Mouse (Mus musculus) kidney, embryonic 14.5 days (tissue): Measurements from ENCODE around the gene Apol9a. TPM values are rescaled to one million over a fixed set of nuclear protein-coding genes. Genes with fewer than 3 reads are reported as not detected.

Experiments used
- ATAC-seq: fragments of 200-750 bp; cut with Nextera tagmentation; 2 replicates; pipeline ENCODE4 v1.8.0; 2017; ENCODE audit warnings: moderate number of reproducible peaks, mild to moderate bottlenecking, moderate TSS enrichment, moderate library complexity; ENCODE audit not compliant: low FRiP score, low TSS enrichment
- H3K27ac ChIP-seq: fragments of 300-500 bp; sonication (generic); 2 replicates; pipeline ENCODE4 v1.5.1; 2014; ENCODE audit warnings: low read depth, mild to moderate bottlenecking, low read length, moderate library complexity, mixed read lengths
- H3K27me3 ChIP-seq: fragments of 300-500 bp; sonication (generic); 2 replicates; pipeline ENCODE4 v1.6.1; 2014; ENCODE audit warnings: mild to moderate bottlenecking, low read length; ENCODE audit not compliant: control insufficient read depth, insufficient read depth
- H3K36me3 ChIP-seq: fragments of 300-500 bp; sonication (generic); 2 replicates; pipeline ENCODE4 v1.6.1; 2014; ENCODE audit warnings: low read length, mixed read lengths; ENCODE audit not compliant: control insufficient read depth, insufficient read depth
- H3K4me1 ChIP-seq: fragments of 300-500 bp; sonication (generic); 2 replicates; pipeline ENCODE4 v1.6.1; 2014; ENCODE audit warnings: low read length, mixed read lengths; ENCODE audit not compliant: control insufficient read depth, insufficient read depth
- H3K4me2 ChIP-seq: fragments of 300-500 bp; sonication (generic); replicated peaks from 2 replicates; pipeline ENCODE4 v1.6.1; 2014; ENCODE audit warnings: low read depth, mild to moderate bottlenecking, low read length
- H3K4me3 ChIP-seq: fragments of 300-500 bp; sonication (generic); 2 replicates; pipeline ENCODE4 v1.5.1; 2014; ENCODE audit warnings: mild to moderate bottlenecking, low read length
- H3K9ac ChIP-seq: fragments of 300-500 bp; sonication (generic); 2 replicates; pipeline ENCODE4 v1.6.1; 2014; ENCODE audit warnings: low read depth, mild to moderate bottlenecking, low read length, moderate library complexity
- H3K9me3 ChIP-seq: fragments of 300-500 bp; sonication (generic); 2 replicates; pipeline ENCODE4 v1.6.1; 2016; ENCODE audit warnings: low read length; ENCODE audit not compliant: control insufficient read depth
- WGBS: fragments of 180-500 bp; shearing (Covaris S2); extraction: QIAGEN DNeasy Blood & Tissue Kit; methylation state at CpG from one replicate; pipeline ENCODE4 v1.1.7; 2014; 5-methylcytosine and 5-hydroxymethylcytosine counted together
- polyA plus RNA-seq: library from polyadenylated mRNA; unstranded; fragments of >200 nt; fragmentation: Nextera tagmentation; extraction: Ambion mirVana; gene quantifications from 2 replicates; pipeline ENCODE4 v1.2.1, GENCODE M21; 2014

Gene Apol9a
- polyA plus RNA-seq, 1 experiment from 2014 or later = not detected

DNA sequence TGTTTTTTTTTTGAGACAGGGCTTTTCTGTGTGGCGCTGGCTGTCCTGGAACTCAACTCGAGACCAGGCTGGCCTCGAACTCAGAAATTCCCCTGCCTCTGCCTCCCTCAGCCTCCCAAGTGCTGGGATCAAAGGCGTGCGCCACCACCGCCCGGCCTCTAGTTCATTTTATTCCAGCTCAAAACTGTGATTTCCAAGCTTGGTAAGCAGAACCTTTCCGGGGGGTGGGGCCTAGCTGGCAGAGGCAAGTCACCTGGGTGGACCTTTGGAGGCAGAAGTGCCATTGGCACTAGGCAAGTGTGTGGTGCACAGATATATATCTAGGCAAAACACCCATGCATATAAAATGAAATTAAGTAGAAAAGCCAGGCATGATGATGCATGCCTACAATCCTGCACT, 43.4 kb downstream of the Apol9a start:
- H3K9ac ChIP-seq = no peak overlapping the region
- no peak for ATAC-seq
- no peaks in the 10 kb centered on the region for H3K9me3 ChIP-seq
- no peak overlapping the region; the same call in 1 of the 2 replicates for H3K4me2 ChIP-seq
- no peaks in the 10 kb centered on the region for H3K36me3 ChIP-seq
- no peak overlapping the region for H3K4me3 ChIP-seq
- peaks cover 14% of the 10 kb centered on the region for H3K4me1 ChIP-seq
- H3K27ac ChIP-seq = peak overlapping the region; percentile 51; the same call in 1 of the 2 replicates
- WGBS = 43% methylated on average over 8 of the region's 8 CpGs
- H3K27me3 ChIP-seq = no peaks in the 10 kb centered on the region; the same call in 1 of the 2 replicates

- H3K27ac ChIP-seq = peak overlapping the region; percentile 95
- H3K4me3 ChIP-seq = peak overlapping the region; percentile 37
- H3K4me1 ChIP-seq = peaks cover 14% of the 10 kb centered on the region
- no peaks in the 10 kb centered on the region; the same call in 1 of the 2 replicates for H3K27me3 ChIP-seq
- under 1% methylated on average over 26 of the region's 26 CpGs for WGBS
- ATAC-seq = peak; percentile 56
- H3K9me3 ChIP-seq = no peaks in the 10 kb centered on the region
- H3K36me3 ChIP-seq = no peaks in the 10 kb centered on the region
- H3K9ac ChIP-seq = peak overlapping the region; percentile 64
- peak overlapping the region; percentile 80 for H3K4me2 ChIP-seq
These were observed 44.0 kb downstream of the Apol9a start for GRCm38 (mm10) chr15:77366706-77367484.

DNA sequence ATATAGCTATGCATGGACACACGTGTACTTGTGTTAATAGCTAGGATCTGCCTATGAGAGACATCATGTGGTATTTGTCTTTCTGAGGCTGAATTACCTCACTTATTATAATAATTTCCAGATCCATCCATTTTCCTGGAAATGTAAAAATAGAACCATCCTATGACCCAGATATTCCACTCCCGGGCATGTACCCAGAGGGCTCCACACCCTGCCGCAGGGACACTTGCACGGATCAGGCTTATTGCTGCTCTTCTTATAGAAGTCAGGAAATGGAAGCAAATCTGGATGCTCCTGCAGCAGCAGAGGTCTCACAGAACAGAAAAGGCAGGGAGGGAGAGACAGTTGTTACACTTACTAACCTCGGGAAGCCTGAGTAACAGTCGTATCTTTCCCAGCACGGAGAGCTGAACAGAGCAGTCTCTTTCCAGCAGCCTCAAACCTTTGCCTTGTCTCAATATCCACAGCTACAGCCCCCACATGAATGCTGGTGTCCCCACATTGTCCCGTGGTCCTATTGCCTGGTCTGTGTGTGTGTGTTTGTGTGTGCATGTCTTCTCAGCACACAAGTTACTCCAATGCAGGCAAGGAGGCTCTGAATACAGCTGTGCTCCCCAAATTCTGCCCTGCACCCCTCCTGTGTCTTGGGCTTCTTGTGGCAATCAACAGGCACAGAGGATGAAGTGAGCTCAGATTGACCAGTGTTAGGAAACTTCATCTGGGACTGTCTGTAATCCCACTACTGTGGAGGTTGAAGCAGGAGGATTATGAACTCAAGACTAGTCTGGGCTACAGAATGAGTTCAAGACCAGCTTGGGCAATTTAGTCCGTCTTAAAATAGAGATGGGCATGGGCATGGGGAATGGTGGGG, 45.0 kb downstream of the Apol9a start:
- H3K27ac ChIP-seq = peak overlapping the region; percentile 95
- no peaks in the 10 kb centered on the region for H3K36me3 ChIP-seq
- WGBS = 52% methylated on average over 9 of the region's 9 CpGs
- ATAC-seq = no peak
- peaks cover 14% of the 10 kb centered on the region for H3K4me1 ChIP-seq
- peak overlapping the region; percentile 64; the same call in 1 of the 2 replicates for H3K9ac ChIP-seq
- H3K27me3 ChIP-seq = no peaks in the 10 kb centered on the region; the same call in 1 of the 2 replicates
- H3K9me3 ChIP-seq = no peaks in the 10 kb centered on the region
- no peak overlapping the region for H3K4me3 ChIP-seq
- no peak overlapping the region for H3K4me2 ChIP-seq

DNA sequence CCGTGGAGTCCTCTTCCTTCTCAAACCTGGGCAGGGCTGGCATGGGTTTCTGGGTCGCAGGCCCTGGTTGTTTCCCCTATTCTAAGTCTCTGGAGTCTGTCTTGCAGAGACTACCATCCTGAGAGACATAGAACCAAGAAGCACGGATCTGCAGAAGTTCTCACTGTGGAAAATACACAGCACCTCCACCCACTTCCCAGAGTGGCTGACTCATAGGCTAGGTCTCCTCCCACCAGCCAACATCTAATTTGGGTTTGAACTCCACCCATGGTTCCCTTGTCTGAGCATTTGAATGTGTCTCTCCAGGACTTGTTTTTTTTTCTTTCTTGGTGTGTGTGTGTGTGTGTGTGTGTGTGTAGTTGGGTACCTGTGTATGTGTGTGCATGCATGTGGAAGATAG, 46.9 kb downstream of the Apol9a start:
- Histone ChIP-seq H3K27me3 (no peaks in the 10 kb centered on the region; the same call in 1 of the 2 replicates), H3K27ac (no peak overlapping the region), H3K4me1 (peaks cover 19% of the 10 kb centered on the region), H3K36me3 (no peaks in the 10 kb centered on the region), H3K4me3 (no peak overlapping the region), H3K9ac (no peak overlapping the region), H3K9me3 (no peaks in the 10 kb centered on the region), H3K4me2 (no peak overlapping the region)
- no peak for ATAC-seq
- 92% methylated on average over 3 of the region's 3 CpGs for WGBS

- H3K9ac ChIP-seq = no peak overlapping the region
- no peaks in the 10 kb centered on the region; the same call in 1 of the 2 replicates for H3K27me3 ChIP-seq
- H3K4me3 ChIP-seq = no peak overlapping the region
- H3K27ac ChIP-seq = no peak overlapping the region
- no peaks in the 10 kb centered on the region for H3K9me3 ChIP-seq
- no peaks in the 10 kb centered on the region for H3K36me3 ChIP-seq
- WGBS = 46% methylated on average over 6 of the region's 6 CpGs
- H3K4me1 ChIP-seq = peaks cover 22% of the 10 kb centered on the region
- no peak for ATAC-seq
- no peak overlapping the region for H3K4me2 ChIP-seq
These were observed 47.4 kb downstream of the Apol9a start for GRCm38 (mm10) chr15:77363578-77363977.

- no peak overlapping the region for H3K9ac ChIP-seq
- WGBS = 25% methylated on average over 5 of the region's 5 CpGs
- H3K36me3 ChIP-seq = no peaks in the 10 kb centered on the region
- H3K27ac ChIP-seq = no peak overlapping the region
- H3K9me3 ChIP-seq = no peaks in the 10 kb centered on the region
- no peaks in the 10 kb centered on the region; the same call in 1 of the 2 replicates for H3K27me3 ChIP-seq
- no peak for ATAC-seq
- no peak overlapping the region for H3K4me2 ChIP-seq
- H3K4me1 ChIP-seq = peaks cover 22% of the 10 kb centered on the region
- no peak overlapping the region for H3K4me3 ChIP-seq
These were observed 48.0 kb downstream of the Apol9a start for GRCm38 (mm10) chr15:77362952-77363351.

GRCm38 (mm10) chr15:77359905-77360304, 51.0 kb downstream of the Apol9a start:
- Histone ChIP-seq H3K27ac (no peak overlapping the region), H3K36me3 (no peaks in the 10 kb centered on the region), H3K9me3 (no peaks in the 10 kb centered on the region), H3K4me1 (peaks cover 21% of the 10 kb centered on the region), H3K27me3 (no peaks in the 10 kb centered on the region; the same call in 1 of the 2 replicates), H3K4me2 (no peak overlapping the region), H3K9ac (no peak overlapping the region), H3K4me3 (no peak overlapping the region)
- 89% methylated on average over 8 of the region's 8 CpGs for WGBS
- ATAC-seq = no peak

DNA sequence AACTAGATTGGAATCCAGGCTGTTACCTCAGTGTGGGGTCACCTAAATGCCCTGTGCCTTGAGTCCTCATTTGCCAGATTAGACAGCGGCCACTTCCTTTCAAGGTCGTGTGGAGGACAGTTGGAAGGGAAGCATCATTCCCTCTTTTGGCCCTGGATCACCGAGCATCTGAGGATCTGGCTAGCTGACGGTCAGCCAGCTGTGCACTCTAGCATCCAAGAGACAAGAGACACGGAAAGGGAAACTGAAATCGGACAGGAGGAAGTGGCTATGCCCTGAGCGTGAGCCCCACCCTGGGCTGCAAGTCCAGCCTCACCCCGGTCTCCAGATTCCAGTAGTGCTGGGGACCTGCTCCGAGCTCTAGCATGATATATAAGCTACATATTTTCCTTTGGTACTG, 51.4 kb downstream of the Apol9a start:
- ATAC-seq = no peak
- H3K4me3 ChIP-seq = no peak overlapping the region
- H3K9me3 ChIP-seq = no peaks in the 10 kb centered on the region
- H3K9ac ChIP-seq = no peak overlapping the region
- H3K27ac ChIP-seq = no peak overlapping the region
- H3K4me2 ChIP-seq = no peak overlapping the region
- 60% methylated on average over 9 of the region's 9 CpGs for WGBS
- no peaks in the 10 kb centered on the region for H3K36me3 ChIP-seq
- no peaks in the 10 kb centered on the region; the same call in 1 of the 2 replicates for H3K27me3 ChIP-seq
- peaks cover 21% of the 10 kb centered on the region for H3K4me1 ChIP-seq
